Mouse (Mus musculus) midbrain, embryonic 15.5 days (tissue): ENCODE results near the gene Agmat. TPM values are rescaled to one million over a fixed set of nuclear protein-coding genes. Genes with fewer than 3 reads are reported as not detected.
"Not testable (repeated sequence)": the region's sequence is repeated elsewhere in the genome, so short reads cannot be mapped to it uniquely, and the experiment has no call there.

Experiments
- ATAC-seq: fragments of 200-750 bp; cut with Nextera tagmentation; replicated peaks from 2 replicates; pipeline ENCODE4 v1.8.0; 2017; ENCODE audit warnings: moderate TSS enrichment
- H3K27ac ChIP-seq: fragments of 300-500 bp; sonication (generic); 2 replicates; pipeline ENCODE4 v1.5.1; 2015; ENCODE audit warnings: mild to moderate bottlenecking, inconsistent platforms
- H3K27me3 ChIP-seq: fragments of 300-500 bp; sonication (generic); replicated peaks from 2 replicates; pipeline ENCODE4 v1.6.1; 2015; ENCODE audit warnings: inconsistent platforms
- H3K36me3 ChIP-seq: fragments of 300-500 bp; sonication (generic); replicated peaks from 2 replicates; pipeline ENCODE4 v1.6.1; 2015; ENCODE audit warnings: inconsistent platforms
- H3K4me1 ChIP-seq: fragments of 300-500 bp; sonication (generic); 2 replicates; pipeline ENCODE4 v1.6.1; 2015; ENCODE audit warnings: inconsistent platforms
- H3K4me2 ChIP-seq: fragments of 300-500 bp; sonication (generic); 2 replicates; pipeline ENCODE4 v1.6.1; 2015; ENCODE audit warnings: inconsistent platforms, mild to moderate bottlenecking, moderate library complexity
- H3K4me3 ChIP-seq: fragments of 300-500 bp; sonication (generic); 2 replicates; pipeline ENCODE4 v1.5.1; 2015; ENCODE audit warnings: mild to moderate bottlenecking, inconsistent platforms
- H3K9ac ChIP-seq: fragments of 300-500 bp; sonication (generic); 2 replicates; pipeline ENCODE4 v1.6.1; 2015; ENCODE audit warnings: mild to moderate bottlenecking, inconsistent platforms
- H3K9me3 ChIP-seq: fragments of 300-500 bp; sonication (generic); 2 replicates; pipeline ENCODE4 v1.6.1; 2016; ENCODE audit warnings: inconsistent platforms
- WGBS: fragments of 180-500 bp; shearing (Covaris S2); methylation state at CpG from one replicate; pipeline ENCODE4 v1.1.7; 2015; ENCODE audit warnings: mixed read lengths; 5-methylcytosine and 5-hydroxymethylcytosine counted together
- polyA plus RNA-seq: library from polyadenylated mRNA; unstranded; fragments of >200 nt; fragmentation: Nextera tagmentation; extraction: Ambion mirVana; gene quantifications from 2 replicates; pipeline ENCODE4 v1.2.1, GENCODE M21; 2015

Gene Agmat
- polyA plus RNA-seq, 1 experiment from 2014 or later = not detected

GRCm38 (mm10) chr4:141765008-141765407 is 18.5 kb downstream of the Agmat start:
- Histone ChIP-seq H3K9me3 (no peaks in the 10 kb centered on the region), H3K4me1 (peaks cover 6% of the 10 kb centered on the region; the same call in 1 of the 2 replicates), H3K4me3 (no peak overlapping the region), H3K9ac (no peak overlapping the region), H3K4me2 (no peak overlapping the region), H3K27ac (no peak overlapping the region), H3K27me3 (no peaks in the 10 kb centered on the region), H3K36me3 (peaks cover 42% of the 10 kb centered on the region)
- ATAC-seq = no peak
- WGBS = 99% methylated on average over 3 of the region's 3 CpGs

- no peak overlapping the region for H3K9ac ChIP-seq
- H3K9me3 ChIP-seq = no peaks in the 10 kb centered on the region
- H3K4me1 ChIP-seq = peaks cover 6% of the 10 kb centered on the region; the same call in 1 of the 2 replicates
- H3K4me2 ChIP-seq = no peak overlapping the region
- H3K27ac ChIP-seq = peak overlapping the region; percentile 72
- H3K36me3 ChIP-seq = peaks cover 50% of the 10 kb centered on the region
- ATAC-seq = no peak
- 80% methylated on average over 8 of the region's 8 CpGs for WGBS
- no peak overlapping the region for H3K4me3 ChIP-seq
- no peaks in the 10 kb centered on the region for H3K27me3 ChIP-seq
Observed at GRCm38 (mm10) chr4:141766316-141766667, 19.8 kb downstream of the Agmat start.

DNA sequence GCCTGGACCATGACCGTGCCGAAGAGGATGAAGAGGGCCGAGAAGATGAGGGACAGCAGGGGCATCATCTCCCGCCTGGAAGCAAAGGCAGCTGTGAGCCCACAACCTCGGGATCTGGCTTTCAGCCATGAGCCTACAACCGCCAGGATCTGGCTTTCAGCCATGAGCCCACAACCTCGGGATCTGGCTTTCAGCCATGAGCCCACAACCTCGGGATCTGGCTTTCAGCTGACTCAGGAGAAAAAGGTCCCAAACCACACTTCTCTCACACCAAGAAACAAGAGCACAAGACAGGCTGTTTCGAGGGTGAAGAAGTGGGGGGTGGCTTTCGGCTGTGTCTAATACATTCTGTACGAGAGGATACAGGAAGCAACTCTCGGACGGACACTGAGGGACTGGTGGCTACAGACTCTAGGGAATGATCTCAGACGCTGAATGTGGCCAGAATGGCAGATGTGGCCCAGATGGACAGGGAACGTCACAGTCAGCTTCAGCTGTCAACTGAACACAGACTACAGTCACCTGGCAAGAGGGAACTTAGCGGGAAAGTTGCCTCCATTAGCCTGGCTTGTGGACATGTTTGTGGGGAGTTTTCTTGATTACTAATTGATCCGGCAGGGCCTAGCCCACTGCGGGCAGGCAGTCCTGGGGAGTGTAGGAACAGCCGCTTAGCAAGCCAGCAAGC is 20.3 kb downstream of the Agmat start:
- Histone ChIP-seq H3K27me3 (no peaks in the 10 kb centered on the region), H3K36me3 (peaks cover 52% of the 10 kb centered on the region), H3K4me2 (no peak overlapping the region), H3K4me1 (peaks cover 6% of the 10 kb centered on the region; the same call in 1 of the 2 replicates), H3K27ac (peak overlapping the region; percentile 72), H3K9me3 (no peaks in the 10 kb centered on the region), H3K4me3 (no peak overlapping the region), H3K9ac (no peak overlapping the region)
- WGBS = 55% methylated on average over 19 of the region's 19 CpGs
- ATAC-seq = 0 out of 2 replicates have a peak, but pooled peaks have one; percentile 30

DNA sequence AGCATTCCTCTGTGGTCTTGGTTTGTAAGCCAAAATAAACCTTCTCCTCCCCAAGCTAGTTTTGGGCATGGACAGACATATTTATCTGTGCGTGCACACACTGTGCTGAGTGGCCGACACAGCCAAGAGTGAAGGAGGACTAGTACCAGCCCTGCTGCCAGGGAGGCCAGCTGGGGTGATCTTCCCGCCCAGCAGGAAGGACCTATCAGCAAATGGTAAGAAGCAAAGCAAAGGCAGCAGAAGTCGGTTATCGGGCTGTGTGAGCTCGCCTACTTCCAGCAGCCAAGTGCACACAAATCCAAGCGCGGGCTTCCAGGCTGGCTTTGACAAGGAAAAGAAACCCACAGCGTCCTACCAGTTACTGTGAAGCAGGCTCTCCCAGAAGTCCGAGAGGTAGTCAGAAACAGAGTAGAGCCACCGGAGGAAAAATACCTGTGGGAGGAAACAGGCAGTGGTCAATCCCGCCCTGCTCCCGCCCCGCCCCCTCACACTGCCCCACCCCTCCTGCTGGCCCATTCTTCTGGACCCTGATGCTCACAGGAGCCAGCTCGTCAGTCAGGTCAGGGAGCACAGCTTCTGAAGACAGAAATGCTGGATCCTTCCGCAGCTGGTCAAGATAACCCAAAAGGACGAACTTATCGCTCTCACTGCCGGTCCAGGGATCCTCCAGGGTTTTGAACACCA is 21.0 kb downstream of the Agmat start:
- Histone ChIP-seq H3K9me3 (no peaks in the 10 kb centered on the region), H3K36me3 (peaks cover 50% of the 10 kb centered on the region), H3K4me1 (peaks cover 6% of the 10 kb centered on the region; the same call in 1 of the 2 replicates), H3K9ac (no peak overlapping the region), H3K27me3 (no peaks in the 10 kb centered on the region), H3K4me2 (no peak overlapping the region), H3K27ac (peak overlapping the region; percentile 35; the same call in 1 of the 2 replicates), H3K4me3 (no peak overlapping the region)
- 75% methylated on average over 19 of the region's 19 CpGs for WGBS
- 0 out of 2 replicates have a peak, but pooled peaks have one; percentile 33 for ATAC-seq

GRCm38 (mm10) chr4:141769501-141770160 is 23.2 kb downstream of the Agmat start:
- 90% methylated on average over 8 of the region's 8 CpGs for WGBS
- Histone ChIP-seq H3K4me2 (no peak overlapping the region), H3K36me3 (peaks cover 56% of the 10 kb centered on the region), H3K4me1 (peaks cover 6% of the 10 kb centered on the region; the same call in 1 of the 2 replicates), H3K27ac (no peak overlapping the region), H3K4me3 (no peak overlapping the region), H3K9ac (no peak overlapping the region), H3K9me3 (no peaks in the 10 kb centered on the region), H3K27me3 (no peaks in the 10 kb centered on the region)
- no peak for ATAC-seq

DNA sequence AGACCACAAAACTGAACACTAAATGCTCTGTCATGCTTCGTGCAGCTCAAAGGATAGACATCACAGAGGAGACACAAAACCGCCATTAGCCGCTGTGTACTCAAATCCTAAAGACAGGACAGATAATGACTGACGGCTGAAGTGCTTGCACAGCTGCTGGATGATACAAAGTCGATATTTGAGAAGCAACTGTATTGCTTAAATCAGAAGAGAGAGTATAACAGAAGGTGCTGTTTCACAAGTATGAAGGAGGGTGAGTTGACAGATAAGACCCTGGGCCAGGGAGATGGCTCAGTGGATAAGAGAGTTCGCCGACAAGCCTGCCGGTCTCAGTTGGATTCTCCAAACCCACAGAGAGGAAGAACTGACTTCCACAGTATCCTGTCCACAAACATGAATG is 25.4 kb downstream of the Agmat start:
- H3K9ac ChIP-seq = no peak overlapping the region
- no peak for ATAC-seq
- H3K27me3 ChIP-seq = no peaks in the 10 kb centered on the region
- peaks cover 62% of the 10 kb centered on the region for H3K36me3 ChIP-seq
- 92% methylated on average over 8 of the region's 8 CpGs for WGBS
- no peaks in the 10 kb centered on the region for H3K9me3 ChIP-seq
- H3K27ac ChIP-seq = no peak overlapping the region
- no peaks in the 10 kb centered on the region for H3K4me1 ChIP-seq
- no peak overlapping the region for H3K4me2 ChIP-seq
- no peak overlapping the region for H3K4me3 ChIP-seq

- WGBS = 86% methylated on average over 4 of the region's 4 CpGs
- not testable (repeated sequence) for H3K27me3 ChIP-seq, H3K9me3 ChIP-seq, H3K27ac ChIP-seq, H3K4me2 ChIP-seq, H3K4me1 ChIP-seq, H3K9ac ChIP-seq, H3K4me3 ChIP-seq, ATAC-seq
- H3K36me3 ChIP-seq = peaks cover 64% of the 10 kb centered on the region
Observed at GRCm38 (mm10) chr4:141773019-141773418, 26.5 kb downstream of the Agmat start.

DNA sequence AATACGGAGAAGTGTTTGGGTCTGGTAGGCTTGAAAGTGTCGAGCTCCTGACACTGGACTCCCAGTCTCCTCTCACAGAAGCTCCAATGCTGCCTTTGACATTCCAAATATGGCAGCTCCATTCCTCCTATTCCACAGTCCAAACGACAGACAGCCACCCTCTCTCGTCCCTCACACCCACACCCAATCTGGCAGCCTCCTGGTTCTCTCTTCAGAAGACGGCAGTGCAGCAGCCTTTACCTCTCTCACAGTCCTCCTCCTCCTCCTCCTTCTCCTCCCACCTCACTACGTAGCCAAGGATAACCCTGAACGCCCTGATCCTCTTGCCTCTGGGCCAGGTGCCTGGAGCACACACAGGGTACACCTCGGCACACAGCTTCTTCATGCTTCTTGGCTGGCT is 33.4 kb downstream of the Agmat start:
- no peaks in the 10 kb centered on the region for H3K4me1 ChIP-seq
- 95% methylated on average over 8 of the region's 8 CpGs for WGBS

DNA sequence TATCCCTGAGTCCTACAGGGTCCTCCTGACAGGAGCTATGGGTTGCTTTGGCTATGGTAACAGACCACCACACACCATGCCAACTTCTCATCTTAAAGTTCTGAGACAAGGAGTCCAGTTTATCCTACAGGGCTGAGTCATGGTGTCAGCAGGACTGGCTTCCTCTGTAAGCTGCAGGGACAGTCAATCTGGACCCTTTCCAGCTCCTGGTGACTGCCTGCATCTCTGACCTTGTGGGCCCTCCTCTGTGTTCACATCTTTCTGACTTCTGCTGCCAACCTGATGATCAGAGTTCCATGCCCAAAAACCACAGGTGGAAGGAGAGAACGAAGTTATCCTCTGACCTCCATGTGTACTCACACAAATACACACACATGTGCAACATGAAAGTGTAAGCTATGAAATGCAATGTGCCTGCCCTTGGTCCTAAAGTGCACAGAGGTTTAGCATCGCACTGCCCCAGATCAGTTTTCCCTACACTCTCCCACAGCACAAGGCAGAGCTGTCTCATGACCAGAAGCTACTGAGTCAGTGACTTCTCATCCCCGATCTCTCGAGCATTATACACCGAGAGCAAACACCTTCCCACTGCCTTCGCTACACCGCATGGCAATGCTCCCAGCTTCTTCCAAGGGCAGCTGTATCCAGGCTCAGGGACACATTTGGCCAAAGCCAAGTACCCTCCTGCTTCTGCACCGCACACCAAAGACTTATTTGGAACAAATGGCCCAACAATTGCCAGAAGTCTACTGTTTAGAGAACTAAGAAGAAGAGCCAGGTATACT is 34.9 kb downstream of the Agmat start:
- ATAC-seq = no peak
- H3K9me3 ChIP-seq = no peaks in the 10 kb centered on the region
- H3K27me3 ChIP-seq = no peaks in the 10 kb centered on the region
- H3K4me3 ChIP-seq = no peak overlapping the region
- H3K4me1 ChIP-seq = no peaks in the 10 kb centered on the region
- H3K27ac ChIP-seq = no peak overlapping the region
- H3K4me2 ChIP-seq = no peak overlapping the region
- peaks cover 55% of the 10 kb centered on the region for H3K36me3 ChIP-seq
- WGBS = 96% methylated on average over 8 of the region's 8 CpGs
- no peak overlapping the region for H3K9ac ChIP-seq

More for the DNA sequence above, 33.4 kb downstream of the Agmat start:
- Histone ChIP-seq H3K36me3 (peaks cover 62% of the 10 kb centered on the region), H3K27ac (no peak overlapping the region), H3K9me3 (no peaks in the 10 kb centered on the region), H3K4me2 (no peak overlapping the region), H3K9ac (no peak overlapping the region), H3K4me3 (no peak overlapping the region), H3K27me3 (no peaks in the 10 kb centered on the region)
- no peak for ATAC-seq

GRCm38 (mm10) chr4:141784835-141785234 is 38.4 kb downstream of the Agmat start:
- no peak overlapping the region for H3K4me2 ChIP-seq
- peaks cover 4% of the 10 kb centered on the region for H3K4me1 ChIP-seq
- no peak for ATAC-seq
- peaks cover 47% of the 10 kb centered on the region for H3K36me3 ChIP-seq
- 87% methylated on average over 5 of the region's 5 CpGs for WGBS
- H3K9ac ChIP-seq = no peak overlapping the region
- no peaks in the 10 kb centered on the region for H3K9me3 ChIP-seq
- H3K4me3 ChIP-seq = no peak overlapping the region
- H3K27me3 ChIP-seq = no peaks in the 10 kb centered on the region
- no peak overlapping the region for H3K27ac ChIP-seq

DNA sequence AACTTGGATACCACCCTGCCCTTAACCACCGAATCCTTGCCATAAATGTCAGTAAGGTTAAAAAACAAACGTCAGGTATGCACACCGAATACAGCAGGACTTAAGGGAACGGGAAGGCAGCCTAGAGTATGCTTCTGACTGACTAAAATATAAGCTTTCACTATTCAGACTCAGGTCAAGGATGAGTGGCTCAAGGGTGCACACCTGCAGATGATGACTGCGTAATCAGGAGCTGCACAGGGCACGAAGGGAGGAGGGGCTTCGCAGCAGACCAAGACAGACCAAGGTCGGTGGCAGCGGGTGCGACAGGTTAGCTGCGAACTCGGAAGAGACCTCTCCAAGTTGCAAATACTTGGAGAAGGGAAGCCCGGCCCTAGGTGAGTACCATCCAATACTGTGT is 39.7 kb downstream of the Agmat start:
- H3K4me2 ChIP-seq = no peak overlapping the region
- no peaks in the 10 kb centered on the region for H3K9me3 ChIP-seq
- H3K27me3 ChIP-seq = no peaks in the 10 kb centered on the region
- 92% methylated on average over 13 of the region's 13 CpGs for WGBS
- no peak for ATAC-seq
- H3K9ac ChIP-seq = no peak overlapping the region
- no peak overlapping the region for H3K27ac ChIP-seq
- peaks cover 36% of the 10 kb centered on the region for H3K36me3 ChIP-seq
- H3K4me3 ChIP-seq = no peak overlapping the region
- peaks cover 9% of the 10 kb centered on the region for H3K4me1 ChIP-seq

- Histone ChIP-seq H3K9ac (no peak overlapping the region), H3K36me3 (peaks cover 28% of the 10 kb centered on the region), H3K4me1 (peaks cover 10% of the 10 kb centered on the region), H3K4me3 (no peak overlapping the region), H3K27ac (no peak overlapping the region), H3K4me2 (no peak overlapping the region), H3K27me3 (no peaks in the 10 kb centered on the region), H3K9me3 (no peaks in the 10 kb centered on the region)
- no peak for ATAC-seq
- 83% methylated on average over 6 of the region's 6 CpGs for WGBS
Observed at GRCm38 (mm10) chr4:141787046-141787445, 40.6 kb downstream of the Agmat start.
